Mouse (Mus musculus): Measurements from ENCODE around the gene Nck1. TPM values are rescaled to one million over a fixed set of nuclear protein-coding genes. Genes with fewer than 3 reads are reported as not detected.

Gene Nck1
- total RNA-seq, 2 experiments from 2014 or later, result 27.5 to 27.8 TPM

GRCm38 (mm10) chr9:100453944-100454663 is 91.8 kb downstream of the Nck1 start:
- intact Hi-C loops (cut with DNase I), result loop anchor here (2.0 to 10.0 kb wide), 3 partner anchors 189 to 703 kb away; no protein-coding TSS in a partner anchor
- DNase-seq (ENCODE audit: extremely low spot score in 1 of 2, low spot score in 2 of 2), result peak; percentile 76 to 85

- intact Hi-C loops (cut with DNase I), result loop anchor here (5.0 to 10.0 kb wide), 2 partner anchors 462 to 705 kb away; no protein-coding TSS in a partner anchor
- no peak for DNase-seq (ENCODE audit: extremely low spot score in 1 of 2, low spot score in 2 of 2)
These were observed 93.5 kb downstream of the Nck1 start for GRCm38 (mm10) chr9:100452432-100452831.

GRCm38 (mm10) chr9:100446059-100446686 is 99.8 kb downstream of the Nck1 start:
- intact Hi-C loops (cut with DNase I), result loop anchor here (5.0 kb wide), 2 partner anchors 599 to 714 kb away; no protein-coding TSS in a partner anchor
- peak; percentile 73 to 82 for DNase-seq (ENCODE audit: extremely low spot score in 1 of 2, low spot score in 2 of 2)

Other genes starting within 250 kb of the Nck1 start
- gene Il20rb, start 59.3 kb downstream of the Nck1 start, total RNA-seq (2021), result 1 to 10 TPM in 1 of 2 experiments, under 1 TPM in 1; 0.77 to 1.5 TPM
- gene Slc35g2, start 25.0 kb upstream of the Nck1 start, total RNA-seq (2021), result 10 to 100 TPM; 11.7 to 13.2 TPM
- gene Stag1, start 51.7 kb upstream of the Nck1 start, total RNA-seq (2021), result 10 to 100 TPM; 33.5 to 39.1 TPM

Measured in left cerebral cortex, postnatal 10 days (tissue).